Mouse (Mus musculus) naive thymus-derived CD4-positive, alpha-beta T cell, adult 2 months (primary cell): Measurements from ENCODE around the gene Fndc3b.

ENCODE experiments used
- DNase-seq: peaks from one replicate; pipeline ENCODE4 v3.0.0-alpha.2; 2011; ENCODE audit warnings: low read depth

Fndc3b gene

GRCm38 (mm10) chr3:27555401-27555940 lies 155.6 kb downstream of the Fndc3b start:
- DNase-seq: no peak

- no peak for DNase-seq
Observed at GRCm38 (mm10) chr3:27554325-27554724, 156.8 kb downstream of the Fndc3b start.

- no peak for DNase-seq
Observed at GRCm38 (mm10) chr3:27553781-27554180, 157.3 kb downstream of the Fndc3b start.

GRCm38 (mm10) chr3:27551005-27551404 lies 160.1 kb downstream of the Fndc3b start:
- DNase-seq: no peak

- DNase-seq: no peak
Observed at GRCm38 (mm10) chr3:27550409-27550808, 160.7 kb downstream of the Fndc3b start.

GRCm38 (mm10) chr3:27545651-27546050 lies 165.5 kb downstream of the Fndc3b start:
- DNase-seq: no peak

GRCm38 (mm10) chr3:27544061-27544460 lies 167.0 kb downstream of the Fndc3b start:
- no peak for DNase-seq

- DNase-seq: no peak
Observed at GRCm38 (mm10) chr3:27541841-27542240, 169.3 kb downstream of the Fndc3b start.

- no peak for DNase-seq
Observed at GRCm38 (mm10) chr3:27541181-27541580, 169.9 kb downstream of the Fndc3b start.

GRCm38 (mm10) chr3:27534208-27534607 lies 176.9 kb downstream of the Fndc3b start:
- no peak for DNase-seq

GRCm38 (mm10) chr3:27533721-27534120 lies 177.4 kb downstream of the Fndc3b start:
- no peak for DNase-seq

- no peak for DNase-seq
Observed at GRCm38 (mm10) chr3:27531993-27532392, 179.1 kb downstream of the Fndc3b start.

GRCm38 (mm10) chr3:27530370-27530769 lies 180.7 kb downstream of the Fndc3b start:
- DNase-seq: no peak

- no peak for DNase-seq
Observed at GRCm38 (mm10) chr3:27529221-27530051, 181.7 kb downstream of the Fndc3b start.

- DNase-seq: no peak
Observed at GRCm38 (mm10) chr3:27526991-27527390, 184.1 kb downstream of the Fndc3b start.

GRCm38 (mm10) chr3:27523176-27523936 lies 187.8 kb downstream of the Fndc3b start:
- DNase-seq: no peak

- no peak for DNase-seq
Observed at GRCm38 (mm10) chr3:27520391-27520790, 190.7 kb downstream of the Fndc3b start.

- DNase-seq: no peak
Observed at GRCm38 (mm10) chr3:27519481-27519880, 191.6 kb downstream of the Fndc3b start.

GRCm38 (mm10) chr3:27518935-27519334 lies 192.2 kb downstream of the Fndc3b start:
- no peak for DNase-seq

- no peak for DNase-seq
Observed at GRCm38 (mm10) chr3:27516536-27516935, 194.6 kb downstream of the Fndc3b start.

GRCm38 (mm10) chr3:27511765-27512164 lies 199.3 kb downstream of the Fndc3b start:
- no peak for DNase-seq

- DNase-seq: no peak
Observed at GRCm38 (mm10) chr3:27506886-27507285, 204.2 kb downstream of the Fndc3b start.

- DNase-seq: no peak
Observed at GRCm38 (mm10) chr3:27505582-27505981, 205.5 kb downstream of the Fndc3b start.
